Mouse (Mus musculus): ENCODE measurements around the gene Sub1. TPM values are rescaled to one million over a fixed set of nuclear protein-coding genes. Genes with fewer than 3 reads are reported as not detected.

The Sub1 gene
- polyA plus RNA-seq (2016; fragmentation: Nextera tagmentation; extraction: Ambion mirVana) = 772 and 811 TPM in 2 replicates

DNA sequence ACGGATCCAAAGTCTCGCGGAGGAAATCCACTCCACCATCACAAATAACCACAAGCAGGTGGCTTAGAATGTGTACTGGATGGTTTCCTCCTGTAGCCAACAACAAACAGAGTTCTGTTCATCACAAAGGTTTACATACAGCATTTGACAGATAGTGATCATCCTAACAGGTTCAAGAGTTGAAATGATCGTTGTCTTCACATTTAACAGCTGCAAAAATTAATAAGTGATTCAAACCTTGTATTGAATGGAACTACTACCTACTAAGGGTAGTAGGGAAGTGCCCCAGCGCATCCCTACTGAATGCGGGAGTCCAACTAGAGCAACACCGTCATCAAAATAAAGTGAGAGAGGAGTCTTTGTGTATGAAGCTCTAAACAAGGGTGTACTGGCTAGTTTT is at the start of gene Sub1:
Gene Sub1, minus strand, starts transcription at position 101 of the 400 bp plus-strand sequence.
- 91% methylated on average over 7 of the region's 7 CpGs for WGBS

DNA sequence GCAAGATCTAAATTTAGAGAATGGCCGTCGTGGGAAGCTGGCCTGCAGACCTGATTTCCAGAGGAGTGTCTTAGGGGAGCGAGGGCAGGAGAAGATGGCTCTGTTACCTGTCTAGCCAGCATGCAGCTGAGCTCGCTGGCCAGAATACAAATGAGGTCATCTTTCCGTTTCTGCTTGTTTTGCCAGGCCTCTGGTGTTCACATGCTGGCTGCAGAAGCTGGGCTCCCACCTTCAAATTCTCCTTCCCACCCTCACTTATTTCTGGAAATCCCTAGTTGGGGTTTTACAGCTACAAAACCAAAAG is 43.6 kb upstream of the Sub1 start:
- 73% methylated on average over 5 of the region's 5 CpGs for WGBS
- H3K4me1 ChIP-seq = peaks cover 15% of the 10 kb centered on the region
- no peaks in the 10 kb centered on the region for H3K27me3 ChIP-seq (replicated peaks; ENCODE audit: low read depth, poor library complexity, severe bottlenecking)
- no peak overlapping the region for H3K27ac ChIP-seq (replicated peaks)
- DNase-seq (ENCODE audit: low spot score) = no peak
- H3K4me3 ChIP-seq = no peak overlapping the region
- no peaks in the 10 kb centered on the region for H3K9me3 ChIP-seq
- H3K36me3 ChIP-seq (replicated peaks) = no peaks in the 10 kb centered on the region

More for the DNA sequence above, at the start of gene Sub1:
- Histone ChIP-seq H3K27ac (replicated peaks) (peak within 1 kb of the TSS; percentile 94), H3K4me1 (peaks cover 16% of the 10 kb centered on the region), H3K9me3 (no peaks in the 10 kb centered on the region), H3K4me3 (peak within 1 kb of the TSS; percentile 83), H3K27me3 (replicated peaks; ENCODE audit: low read depth, poor library complexity, severe bottlenecking) (no peaks in the 10 kb centered on the region), H3K36me3 (replicated peaks) (peaks cover 17% of the 10 kb centered on the region)
- no peak for DNase-seq (ENCODE audit: low spot score)

DNA sequence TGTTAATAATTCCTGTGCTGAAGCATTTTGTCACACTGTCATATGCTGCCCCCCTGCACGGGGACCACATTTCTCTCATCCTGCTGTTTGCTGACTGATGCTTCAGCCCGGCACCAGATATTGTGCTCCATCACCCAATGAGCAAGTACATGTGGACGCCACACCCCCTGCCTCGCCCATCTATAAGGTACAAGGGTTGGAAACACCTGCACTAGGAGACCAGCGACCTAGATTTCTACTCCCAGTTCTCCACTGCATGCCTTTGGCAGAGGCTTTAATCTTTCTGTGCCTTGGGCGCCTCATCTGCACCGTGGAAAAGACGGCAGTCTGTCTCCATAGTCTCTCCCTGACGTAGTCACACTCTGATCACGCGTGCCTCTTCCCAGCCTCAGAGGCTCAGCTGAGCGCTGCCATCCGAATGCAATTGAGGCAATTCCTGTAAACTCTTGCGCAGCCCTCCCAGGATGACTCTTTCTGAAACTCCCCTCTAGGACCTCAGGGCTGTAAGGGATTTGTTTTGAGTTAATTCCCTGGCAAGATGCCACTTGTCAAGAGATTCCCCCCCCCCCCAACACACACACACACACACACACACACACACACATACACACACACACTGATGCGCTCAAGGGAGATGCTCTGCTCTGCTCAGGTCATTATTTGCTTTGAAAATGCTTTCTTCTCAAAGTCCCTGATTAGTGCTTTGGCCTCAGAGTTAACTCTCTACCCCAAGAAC is 43.1 kb upstream of the Sub1 start:
- WGBS = 76% methylated on average over 15 of the region's 15 CpGs
- Histone ChIP-seq H3K36me3 (replicated peaks) (no peaks in the 10 kb centered on the region), H3K4me3 (no peak overlapping the region), H3K4me1 (peaks cover 15% of the 10 kb centered on the region), H3K27me3 (replicated peaks; ENCODE audit: low read depth, poor library complexity, severe bottlenecking) (no peaks in the 10 kb centered on the region), H3K27ac (replicated peaks) (no peak overlapping the region), H3K9me3 (no peaks in the 10 kb centered on the region)
- DNase-seq (ENCODE audit: low spot score) = no peak

GRCm38 (mm10) chr15:12039256-12039655 is 42.5 kb upstream of the Sub1 start:
- no peak overlapping the region for H3K27ac ChIP-seq (replicated peaks)
- DNase-seq (ENCODE audit: low spot score) = no peak
- H3K4me3 ChIP-seq = no peak overlapping the region
- H3K9me3 ChIP-seq = no peaks in the 10 kb centered on the region
- WGBS = 85% methylated on average over 10 of the region's 10 CpGs
- H3K4me1 ChIP-seq = peaks cover 15% of the 10 kb centered on the region
- no peaks in the 10 kb centered on the region for H3K27me3 ChIP-seq (replicated peaks; ENCODE audit: low read depth, poor library complexity, severe bottlenecking)
- no peaks in the 10 kb centered on the region for H3K36me3 ChIP-seq (replicated peaks)

GRCm38 (mm10) chr15:12037866-12038625 is 41.3 kb upstream of the Sub1 start:
- Histone ChIP-seq H3K27me3 (replicated peaks; ENCODE audit: low read depth, poor library complexity, severe bottlenecking) (no peaks in the 10 kb centered on the region), H3K4me3 (no peak overlapping the region), H3K27ac (replicated peaks) (no peak overlapping the region), H3K9me3 (no peaks in the 10 kb centered on the region), H3K36me3 (replicated peaks) (no peaks in the 10 kb centered on the region), H3K4me1 (peaks cover 15% of the 10 kb centered on the region)
- peak; percentile 39 for DNase-seq (ENCODE audit: low spot score)
- 75% methylated on average over 10 of the region's 10 CpGs for WGBS

GRCm38 (mm10) chr15:12037217-12037616 is 40.4 kb upstream of the Sub1 start:
- Histone ChIP-seq H3K4me3 (no peak overlapping the region), H3K27me3 (replicated peaks; ENCODE audit: low read depth, poor library complexity, severe bottlenecking) (no peaks in the 10 kb centered on the region), H3K9me3 (no peaks in the 10 kb centered on the region), H3K4me1 (peaks cover 15% of the 10 kb centered on the region), H3K27ac (replicated peaks) (no peak overlapping the region), H3K36me3 (replicated peaks) (no peaks in the 10 kb centered on the region)
- 62% methylated on average over 7 of the region's 7 CpGs for WGBS
- DNase-seq (ENCODE audit: low spot score) = no peak

GRCm38 (mm10) chr15:12036675-12037074 is 39.9 kb upstream of the Sub1 start:
- WGBS = 82% methylated on average over 5 of the region's 5 CpGs
- Histone ChIP-seq H3K4me3 (no peak overlapping the region), H3K27me3 (replicated peaks; ENCODE audit: low read depth, poor library complexity, severe bottlenecking) (no peaks in the 10 kb centered on the region), H3K27ac (replicated peaks) (no peak overlapping the region), H3K36me3 (replicated peaks) (no peaks in the 10 kb centered on the region), H3K4me1 (peaks cover 15% of the 10 kb centered on the region), H3K9me3 (no peaks in the 10 kb centered on the region)
- no peak for DNase-seq (ENCODE audit: low spot score)

DNA sequence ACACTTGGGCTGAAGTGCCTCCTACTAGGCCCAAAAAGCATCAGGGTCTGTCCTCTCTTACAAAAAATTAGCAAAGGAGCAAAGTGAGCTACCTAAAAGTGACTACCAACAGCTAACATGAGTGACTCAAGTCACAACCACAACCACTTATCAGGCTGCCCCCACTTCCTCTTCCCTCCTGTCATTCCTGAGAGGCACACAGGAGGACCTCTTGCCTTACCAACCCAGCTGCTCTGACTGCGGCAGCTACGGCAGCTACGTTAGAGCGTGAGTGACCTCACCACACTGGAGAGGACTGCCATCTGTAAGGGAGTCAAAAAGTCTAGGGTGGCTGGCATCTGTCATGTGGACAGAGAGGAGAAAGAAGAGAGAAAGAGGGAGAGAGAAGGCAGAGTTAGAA is 37.5 kb upstream of the Sub1 start:
- DNase-seq (ENCODE audit: low spot score) = no peak
- WGBS = 85% methylated on average over 4 of the region's 4 CpGs
- Histone ChIP-seq H3K4me1 (peaks cover 12% of the 10 kb centered on the region), H3K4me3 (no peak overlapping the region), H3K9me3 (no peaks in the 10 kb centered on the region), H3K36me3 (replicated peaks) (no peaks in the 10 kb centered on the region), H3K27ac (replicated peaks) (no peak overlapping the region), H3K27me3 (replicated peaks; ENCODE audit: low read depth, poor library complexity, severe bottlenecking) (no peaks in the 10 kb centered on the region)

DNA sequence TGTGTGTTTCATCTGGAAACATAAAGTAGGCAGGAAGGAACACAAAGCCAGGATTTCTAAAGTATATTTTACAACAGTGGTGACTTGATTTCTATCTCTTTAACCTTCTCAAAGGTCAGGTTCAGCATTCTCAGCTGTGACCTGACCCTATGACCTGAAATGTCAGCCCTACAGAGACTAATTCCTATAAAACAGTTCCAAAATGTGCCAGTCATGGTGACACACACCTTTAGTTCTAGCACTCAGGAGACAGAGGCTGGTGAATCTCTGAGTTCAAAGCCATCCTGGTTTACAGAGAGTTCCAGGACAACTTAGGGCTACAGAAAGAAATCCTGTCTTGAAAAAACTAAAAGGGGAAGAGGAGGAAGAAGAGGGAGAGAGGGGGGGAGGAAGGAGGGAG is 36.4 kb upstream of the Sub1 start:
- Histone ChIP-seq H3K27ac (replicated peaks) (no peak overlapping the region), H3K4me3 (no peak overlapping the region), H3K9me3 (no peaks in the 10 kb centered on the region), H3K36me3 (replicated peaks) (no peaks in the 10 kb centered on the region), H3K27me3 (replicated peaks; ENCODE audit: low read depth, poor library complexity, severe bottlenecking) (no peaks in the 10 kb centered on the region), H3K4me1 (peaks cover under 1% of the 10 kb centered on the region; the same call in 1 of the 2 replicates)
- no peak for DNase-seq (ENCODE audit: low spot score)

GRCm38 (mm10) chr15:12032512-12032911 is 35.7 kb upstream of the Sub1 start:
- Histone ChIP-seq H3K27me3 (replicated peaks; ENCODE audit: low read depth, poor library complexity, severe bottlenecking) (no peaks in the 10 kb centered on the region), H3K36me3 (replicated peaks) (no peaks in the 10 kb centered on the region), H3K4me3 (no peak overlapping the region), H3K4me1 (no peaks in the 10 kb centered on the region), H3K27ac (replicated peaks) (no peak overlapping the region), H3K9me3 (no peaks in the 10 kb centered on the region)
- WGBS = 83% methylated on average over 3 of the region's 3 CpGs
- no peak for DNase-seq (ENCODE audit: low spot score)

GRCm38 (mm10) chr15:12031861-12032260 is 35.1 kb upstream of the Sub1 start:
- H3K27me3 ChIP-seq (replicated peaks; ENCODE audit: low read depth, poor library complexity, severe bottlenecking) = no peaks in the 10 kb centered on the region
- H3K36me3 ChIP-seq (replicated peaks) = no peaks in the 10 kb centered on the region
- WGBS = 89% methylated on average over 8 of the region's 8 CpGs
- H3K9me3 ChIP-seq = no peaks in the 10 kb centered on the region
- H3K27ac ChIP-seq (replicated peaks) = no peak overlapping the region
- no peak overlapping the region for H3K4me3 ChIP-seq
- no peaks in the 10 kb centered on the region for H3K4me1 ChIP-seq
- DNase-seq (ENCODE audit: low spot score) = no peak

DNA sequence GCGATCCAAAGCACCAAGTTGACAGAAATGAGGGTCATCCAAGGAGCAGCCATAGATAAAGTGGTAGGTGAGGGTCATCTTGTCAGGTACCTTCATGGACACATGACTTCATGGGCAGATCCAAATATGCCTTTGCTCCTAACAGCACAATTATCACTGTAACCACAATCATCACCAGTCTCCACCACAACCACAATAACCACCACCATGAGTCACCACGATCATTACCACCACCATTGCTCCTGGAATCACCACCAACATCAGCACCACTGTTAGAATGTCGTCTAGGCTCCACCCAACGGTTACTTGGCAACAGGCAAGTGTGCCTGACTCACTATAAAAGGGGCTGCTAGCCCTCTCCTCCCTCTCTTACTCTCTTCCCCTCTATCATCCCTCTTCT is 33.4 kb upstream of the Sub1 start:
- no peak for DNase-seq (ENCODE audit: low spot score)
- H3K4me3 ChIP-seq = no peak overlapping the region
- no peak overlapping the region for H3K27ac ChIP-seq (replicated peaks)
- 87% methylated on average over 4 of the region's 4 CpGs for WGBS
- no peaks in the 10 kb centered on the region for H3K9me3 ChIP-seq
- H3K4me1 ChIP-seq = no peaks in the 10 kb centered on the region
- no peaks in the 10 kb centered on the region for H3K36me3 ChIP-seq (replicated peaks)
- no peaks in the 10 kb centered on the region for H3K27me3 ChIP-seq (replicated peaks; ENCODE audit: low read depth, poor library complexity, severe bottlenecking)

GRCm38 (mm10) chr15:12027807-12028206 is 31.0 kb upstream of the Sub1 start:
- no peaks in the 10 kb centered on the region for H3K27me3 ChIP-seq (replicated peaks; ENCODE audit: low read depth, poor library complexity, severe bottlenecking)
- WGBS = 86% methylated on average over 3 of the region's 3 CpGs
- no peaks in the 10 kb centered on the region for H3K36me3 ChIP-seq (replicated peaks)
- H3K9me3 ChIP-seq = no peaks in the 10 kb centered on the region
- H3K4me3 ChIP-seq = no peak overlapping the region
- no peak overlapping the region for H3K27ac ChIP-seq (replicated peaks)
- no peak for DNase-seq (ENCODE audit: low spot score)
- no peaks in the 10 kb centered on the region for H3K4me1 ChIP-seq

All from embryonic facial prominence, embryonic 10.5 days (tissue).